Mouse (Mus musculus) urinary bladder, postnatal 4 days (tissue): Measurements from ENCODE around the gene Ngdn.
"Not testable (repeated sequence)": the region's sequence is repeated elsewhere in the genome, so short reads cannot be mapped to it uniquely, and the experiment has no call there.

ENCODE experiments used
- DNase-seq, 2 experiments: peaks; one replicate each; pipeline ENCODE4 v3.0.0; 2021 to 2022; ENCODE audit warnings: low spot score in 2 of 2

Ngdn gene

DNA sequence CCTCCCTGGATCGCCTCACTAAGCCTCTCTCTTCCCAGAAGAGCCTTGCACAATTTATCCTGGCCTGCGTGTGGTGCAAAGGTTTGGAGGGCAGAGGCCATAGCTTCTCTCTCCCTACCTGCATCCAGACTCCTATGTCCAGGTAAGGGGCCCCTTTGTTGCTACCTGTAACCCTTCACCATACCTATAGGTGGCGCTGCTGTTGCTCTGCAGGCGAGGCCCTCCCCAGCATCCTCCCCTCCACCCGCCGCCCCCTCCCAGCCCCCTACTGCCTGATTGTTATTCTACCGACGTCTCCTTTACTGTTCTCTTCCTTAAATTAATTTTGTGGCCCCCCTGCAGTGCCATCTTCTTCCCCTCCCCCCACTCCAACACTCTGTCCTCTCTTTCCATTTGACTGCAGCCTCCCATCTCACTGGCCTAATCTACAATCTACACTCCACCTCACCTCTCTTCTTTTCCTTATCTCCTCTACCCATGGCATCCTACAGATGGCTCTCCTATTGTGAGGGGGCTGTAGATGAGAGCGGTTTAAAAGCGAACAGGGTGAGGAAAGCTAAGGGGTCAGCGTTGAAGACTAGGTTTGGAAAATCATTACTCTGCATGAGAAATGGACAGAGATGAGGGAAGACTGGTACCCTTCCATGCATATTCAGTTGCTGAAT, 13.9 kb downstream of the Ngdn start:
- no peak for DNase-seq

DNA sequence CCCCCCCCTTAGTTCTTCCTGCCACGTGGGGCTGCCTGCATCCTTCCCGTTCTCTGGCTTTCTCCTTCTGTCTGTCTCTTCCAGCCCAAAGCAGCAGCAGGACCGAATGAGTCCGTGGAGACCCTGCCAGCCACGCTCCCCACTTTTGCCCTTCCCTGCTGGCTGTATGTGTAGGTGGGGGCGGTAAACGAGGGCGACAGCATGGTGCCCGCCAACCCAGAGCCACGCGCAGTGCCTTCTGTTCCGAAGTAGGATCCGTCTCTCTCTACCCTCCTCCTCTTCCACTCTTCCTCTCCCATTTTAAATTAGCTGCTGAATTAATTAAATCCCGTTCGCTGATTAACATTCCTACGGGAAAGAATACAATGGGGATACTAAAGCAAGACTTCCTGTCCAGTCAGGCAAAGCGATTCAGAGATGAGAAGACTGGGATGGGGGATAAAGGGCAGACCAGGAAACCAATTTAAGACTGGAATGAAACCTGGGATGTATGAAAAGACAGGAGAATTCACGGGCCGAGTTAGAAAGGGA, 17.5 kb downstream of the Ngdn start:
- DNase-seq: no peak

DNA sequence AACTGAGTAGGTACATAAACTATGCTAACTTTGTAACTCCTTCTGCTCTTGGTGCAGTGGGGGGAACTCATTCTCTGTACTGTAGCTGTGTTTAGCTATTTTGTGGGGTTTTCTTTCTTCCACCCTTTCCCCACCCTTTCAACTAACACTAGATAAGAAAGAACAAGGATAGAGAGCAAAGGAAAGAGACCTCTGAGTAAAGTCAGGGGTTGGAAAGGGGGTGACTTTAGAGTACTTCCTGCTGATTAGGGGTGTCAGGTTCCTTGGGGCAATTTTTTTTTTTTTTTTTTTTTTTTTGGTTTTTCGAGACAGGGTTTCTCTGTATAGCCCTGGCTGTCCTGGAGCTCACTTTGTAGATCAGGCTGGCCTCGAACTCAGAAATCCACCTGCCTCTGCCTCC, 28.4 kb downstream of the Ngdn start:
- not testable (repeated sequence) for DNase-seq

GRCm38 (mm10) chr14:55047971-55048531, 32.8 kb downstream of the Ngdn start:
- no peak for DNase-seq

- no peak for DNase-seq
Measured at GRCm38 (mm10) chr14:55052496-55052895, 37.2 kb downstream of the Ngdn start.

DNA sequence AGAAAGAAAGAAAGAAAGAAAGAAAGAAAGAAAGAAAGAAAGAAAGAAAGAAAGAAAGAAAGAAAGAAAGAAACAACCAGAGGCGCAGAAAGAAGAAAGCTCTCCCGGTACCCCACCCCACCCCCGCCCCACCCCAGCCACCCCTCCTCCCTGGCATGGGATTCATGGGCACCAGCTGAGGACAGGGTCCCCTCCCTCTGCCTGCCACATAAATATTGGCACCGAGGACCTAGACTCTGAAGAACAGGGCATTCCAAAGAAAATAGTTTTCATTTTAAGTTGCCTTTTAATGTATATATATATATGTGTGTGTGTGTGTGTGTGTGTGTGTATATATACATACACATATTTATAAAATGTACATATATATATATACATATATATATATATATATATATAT, 37.8 kb downstream of the Ngdn start:
- no peak for DNase-seq

GRCm38 (mm10) chr14:55053708-55054190, 38.5 kb downstream of the Ngdn start:
- DNase-seq: no peak

DNA sequence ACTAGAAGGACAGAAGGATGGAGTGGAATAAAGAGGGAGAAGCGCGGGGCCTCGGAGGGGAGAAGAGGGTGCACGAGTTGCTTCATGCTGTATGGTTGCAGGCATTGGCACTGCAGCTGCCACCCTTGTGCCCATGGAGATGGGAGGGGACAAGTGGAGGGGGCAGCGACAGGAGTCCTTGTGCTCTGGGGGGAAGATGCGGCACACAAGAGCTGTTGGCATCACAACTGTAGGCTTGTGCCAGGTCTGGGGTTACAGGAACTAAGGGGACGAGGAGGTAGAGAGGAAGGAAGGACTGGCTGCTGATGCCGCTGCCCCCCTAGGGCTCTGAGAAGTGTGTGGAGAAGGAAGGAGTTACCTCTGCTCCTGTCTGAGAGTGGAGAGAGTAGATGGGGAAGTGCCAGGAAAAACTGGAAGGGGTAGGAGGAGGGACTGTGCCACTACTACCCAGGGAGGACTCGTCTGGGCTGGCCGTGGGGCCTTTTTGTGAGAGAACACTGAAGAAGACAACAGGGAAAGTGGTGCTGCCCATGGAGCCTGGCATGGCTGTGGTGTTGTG, 39.0 kb downstream of the Ngdn start:
- no peak for DNase-seq

DNA sequence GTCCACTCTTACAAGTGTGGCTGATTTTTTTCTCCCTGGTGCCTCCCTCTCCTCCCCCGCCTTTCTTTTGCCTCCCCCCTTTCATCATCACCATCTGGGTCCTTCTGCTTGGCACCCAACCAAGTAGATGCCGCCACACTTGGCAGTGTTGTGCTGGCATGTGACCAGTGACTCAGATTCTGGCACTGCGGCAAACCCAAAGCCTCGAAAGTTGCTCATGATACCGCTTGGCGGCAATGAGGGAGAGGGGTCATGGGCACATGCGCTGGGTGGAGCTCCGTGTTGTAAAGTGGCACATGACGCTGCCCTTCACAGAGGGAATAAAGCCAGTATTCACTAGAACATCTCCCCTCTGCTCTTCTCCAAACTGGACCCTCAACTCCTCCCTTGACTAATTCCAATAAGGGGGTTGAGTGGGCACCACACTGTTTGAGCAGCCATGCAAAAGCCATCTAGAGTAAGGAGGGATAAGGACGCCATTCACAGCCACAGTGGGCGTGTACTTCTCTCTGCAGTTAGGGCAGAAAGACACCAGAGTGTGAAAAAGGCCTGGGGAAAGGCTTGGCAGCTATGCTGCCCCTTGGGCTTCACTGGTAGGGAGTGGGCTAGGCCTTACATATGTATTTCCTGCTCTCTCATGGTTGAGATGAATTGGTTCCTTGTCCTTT, 40.0 kb downstream of the Ngdn start:
- DNase-seq: no peak

DNA sequence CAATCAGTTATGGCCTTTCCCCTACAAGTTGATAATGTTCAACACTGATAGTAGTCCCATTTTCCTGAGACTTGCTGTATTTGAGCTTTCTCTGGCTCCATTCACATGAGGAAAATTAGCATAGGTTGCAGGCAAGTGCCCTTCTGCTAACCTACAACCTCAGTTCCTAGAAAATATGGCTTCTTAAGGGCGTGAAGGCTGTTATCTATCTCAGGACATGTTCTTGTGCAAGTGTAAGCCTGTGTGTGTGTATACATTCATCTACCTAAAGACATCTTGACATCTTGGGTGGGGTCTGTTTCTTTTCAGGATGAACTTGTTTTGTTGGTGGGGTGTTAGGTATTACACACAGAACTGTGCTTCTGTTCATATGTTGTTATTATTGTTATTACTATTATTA, 43.8 kb downstream of the Ngdn start:
- no peak for DNase-seq

DNA sequence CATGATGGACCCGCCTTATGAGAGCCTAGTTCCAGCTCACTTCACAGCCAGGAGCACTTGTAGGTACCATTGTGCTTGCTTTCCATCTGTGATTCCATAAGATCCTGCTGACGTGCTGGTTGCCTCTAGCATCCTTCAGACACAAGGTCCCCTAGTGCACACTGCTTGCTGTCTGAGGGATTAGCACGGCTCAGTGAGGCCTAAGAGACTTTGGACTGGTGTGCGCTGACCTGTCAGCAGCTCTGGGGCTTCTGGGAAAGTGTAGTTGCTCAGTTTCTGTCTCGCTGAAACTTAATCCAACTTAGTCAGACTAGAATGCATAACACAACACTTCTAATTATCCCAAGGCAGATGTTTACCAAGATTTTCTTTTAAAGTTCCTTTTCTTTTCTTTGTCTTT, 44.7 kb downstream of the Ngdn start:
- DNase-seq: no peak

- no peak for DNase-seq
Measured at GRCm38 (mm10) chr14:55061845-55062244, 46.6 kb downstream of the Ngdn start.

DNA sequence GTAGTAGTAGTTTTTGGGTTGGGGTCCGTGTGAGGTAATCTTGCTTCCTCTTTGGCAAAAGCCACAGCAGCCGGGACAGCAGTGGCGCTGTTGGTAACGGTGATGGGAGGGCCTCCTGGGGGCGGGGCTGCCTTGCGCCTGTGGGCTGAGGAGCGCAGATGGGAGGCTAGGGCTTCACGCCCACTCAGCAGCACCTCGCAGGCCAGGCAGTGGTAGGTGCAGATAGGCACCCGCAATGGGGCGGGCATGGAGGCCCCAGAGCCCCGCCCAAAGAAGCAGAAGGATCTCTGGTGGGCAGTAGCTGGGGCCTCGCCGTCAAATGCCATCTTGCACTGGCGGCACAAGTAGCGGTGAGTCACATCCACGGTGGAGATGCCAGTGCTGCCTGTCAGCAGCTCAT, 47.4 kb downstream of the Ngdn start:
- peak in 1 of 2 experiments; percentile 59 for DNase-seq

GRCm38 (mm10) chr14:55063117-55063516, 47.9 kb downstream of the Ngdn start:
- no peak for DNase-seq

DNA sequence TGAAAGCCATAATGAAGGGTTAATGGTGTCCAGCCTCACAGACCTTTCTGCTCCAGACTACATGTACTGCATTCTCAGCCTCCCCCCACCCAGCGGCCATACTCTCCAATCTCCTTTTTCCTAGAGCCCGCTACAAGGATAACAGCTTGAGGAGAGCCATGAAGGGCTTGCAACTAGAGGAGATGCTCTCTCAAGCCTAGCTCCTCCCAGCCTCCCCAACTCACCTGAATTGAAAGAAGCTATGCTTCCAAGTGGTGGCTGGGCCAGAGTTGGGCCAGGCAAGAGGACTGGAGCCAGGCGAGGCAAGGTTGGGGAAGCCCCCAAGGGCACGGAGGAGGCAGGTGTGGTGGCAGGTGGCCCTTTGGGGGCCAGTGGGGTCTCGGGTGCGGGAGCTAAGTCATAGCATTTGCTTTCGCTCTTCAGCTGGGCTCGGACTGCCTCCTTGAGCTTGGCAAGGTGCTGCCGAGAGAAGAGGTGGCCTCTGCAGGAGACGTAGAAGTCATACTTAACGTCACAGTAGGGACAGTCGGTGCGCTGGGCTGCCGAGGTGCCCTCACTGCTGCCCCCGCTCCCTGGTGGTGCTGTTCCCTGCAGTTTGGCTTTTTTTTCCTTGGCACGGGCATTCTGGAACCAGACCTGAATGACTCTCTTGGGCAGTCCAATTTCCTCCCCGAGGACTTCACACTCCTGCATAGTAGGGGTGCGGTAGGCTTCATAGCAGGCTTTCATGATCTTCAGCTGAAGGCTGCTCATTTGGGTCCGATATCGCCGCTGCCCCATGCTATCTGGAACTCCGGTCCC, 48.5 kb downstream of the Ngdn start:
- DNase-seq: no peak

DNA sequence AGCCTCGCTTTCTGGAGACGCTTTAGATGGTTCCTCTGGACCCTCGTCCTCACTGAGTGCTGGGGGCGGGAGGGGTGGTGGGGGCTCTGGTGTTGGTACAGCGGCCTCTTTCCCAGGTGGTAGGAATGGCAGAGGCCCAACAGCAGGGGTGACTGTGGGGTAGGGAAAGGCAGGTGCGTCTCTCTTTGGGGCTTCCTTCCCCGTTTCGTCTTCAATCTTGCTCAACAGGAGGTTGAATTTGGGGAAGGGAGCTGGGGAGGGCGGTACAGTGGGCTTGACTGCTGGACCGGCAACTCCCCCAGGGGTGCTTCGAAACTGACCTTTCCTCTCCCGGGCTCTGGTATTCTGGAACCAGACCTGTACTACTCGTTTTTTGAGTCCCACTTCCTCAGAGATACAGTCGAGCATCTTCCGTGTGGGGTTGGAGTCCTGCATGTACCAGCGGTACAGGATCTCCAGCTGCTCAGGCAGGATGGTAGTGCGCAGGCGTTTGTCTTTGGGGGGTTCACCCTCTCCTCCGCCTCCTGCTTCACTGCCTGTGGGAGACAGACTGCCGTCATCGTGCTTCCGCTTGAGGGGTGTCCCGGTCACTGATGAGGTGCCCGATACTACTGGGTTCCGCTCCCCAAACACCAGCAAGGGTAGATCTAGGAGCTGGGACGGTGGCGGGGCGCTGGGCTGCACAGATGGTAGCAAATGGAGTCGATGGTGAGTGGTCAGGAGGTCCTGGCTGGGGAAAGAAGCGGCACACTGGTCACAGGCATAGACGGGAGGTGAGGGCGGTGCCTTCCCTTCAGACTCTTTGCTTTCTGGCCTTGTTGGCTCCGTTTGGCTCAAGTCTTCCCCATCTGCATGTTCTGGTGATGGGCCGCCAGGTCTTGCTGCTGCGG, 49.5 kb downstream of the Ngdn start:
- no peak for DNase-seq

GRCm38 (mm10) chr14:55065391-55065790, 50.1 kb downstream of the Ngdn start:
- no peak for DNase-seq

DNA sequence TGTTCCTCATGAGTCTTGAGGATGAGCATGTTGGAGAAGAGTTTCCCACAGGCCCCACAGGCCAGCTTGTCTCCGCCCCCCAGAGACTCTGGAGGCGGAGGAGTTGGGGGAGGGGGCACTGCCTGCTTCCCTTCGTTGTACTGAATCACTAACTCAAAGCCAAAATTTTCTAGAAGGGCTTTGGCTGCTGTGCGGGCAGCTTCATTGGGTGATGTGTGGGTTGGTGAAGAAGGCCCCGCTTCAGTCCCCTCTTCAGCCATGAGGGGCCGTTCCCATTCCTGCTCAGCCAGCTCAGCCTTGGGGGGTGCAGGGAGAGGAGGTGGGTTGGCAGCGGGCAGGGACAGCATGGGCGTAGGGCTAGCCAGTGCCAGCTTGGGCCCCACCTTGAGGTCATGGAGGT, 50.8 kb downstream of the Ngdn start:
- no peak for DNase-seq

DNA sequence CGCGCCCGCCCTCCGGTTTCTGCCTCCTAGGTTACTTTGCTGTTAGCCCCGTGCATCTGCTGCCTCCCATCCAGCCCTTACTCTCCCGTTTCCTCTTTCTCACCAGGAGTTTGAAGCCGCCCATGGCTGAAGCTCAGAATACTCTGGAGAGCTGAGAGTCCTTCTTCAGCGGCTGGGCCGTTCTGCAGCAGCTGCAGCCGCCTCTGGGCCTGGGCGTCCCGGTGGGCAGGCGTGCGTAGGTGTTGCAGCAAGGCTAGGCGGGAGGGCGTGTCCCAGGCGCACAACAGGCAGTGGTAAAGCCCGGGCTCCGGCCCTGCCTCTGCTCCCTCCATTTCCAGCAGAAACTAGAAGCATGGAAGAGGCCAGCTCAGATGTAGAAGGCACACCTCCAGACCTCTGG, 56.5 kb downstream of the Ngdn start:
- DNase-seq: peak in 1 of 2 experiments; percentile 58
